Mouse (Mus musculus): ENCODE data around the gene Mgea5.

DNA sequence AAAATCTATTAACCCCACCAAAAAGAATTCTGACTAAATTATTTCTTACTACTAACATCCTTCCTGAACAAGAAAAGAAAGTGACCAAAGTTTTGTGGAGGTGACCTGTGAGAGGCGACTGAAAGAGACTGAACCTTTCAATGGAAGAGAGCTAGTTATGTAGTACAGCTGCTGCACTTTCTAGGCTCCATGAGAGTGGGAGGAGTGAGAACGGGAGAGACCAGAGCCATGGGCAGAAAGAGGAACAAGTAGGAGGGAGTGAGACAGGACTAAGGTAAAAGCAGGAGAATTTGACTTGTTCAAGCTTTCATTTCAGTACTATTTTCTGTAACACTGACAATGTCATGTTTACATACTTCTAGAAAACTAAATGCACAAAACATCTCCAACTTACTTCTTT, 8.2 kb downstream of the Mgea5 start:
- no peak for TF ChIP-seq USF1 (IDR thresholded peaks at IDR 0.05; ENCODE audit: low read depth)
- no peak for TF ChIP-seq CTCF (IDR thresholded peaks at IDR 0.05; ENCODE audit: control insufficient read depth, insufficient read depth, insufficient read length)
- TF ChIP-seq MAX (IDR thresholded peaks at IDR 0.05): no peak
- TF ChIP-seq CEBPB (IDR thresholded peaks at IDR 0.05; ENCODE audit: low read depth): no peak

Measured in C2C12 (cell line).